Mouse (Mus musculus): Measurements from ENCODE around the gene BC051142. TPM values are rescaled to one million over a fixed set of nuclear protein-coding genes. Genes with fewer than 3 reads are reported as not detected.

Gene BC051142
- polyA plus RNA-seq, 1 experiment from 2014 or later: not detected

DNA sequence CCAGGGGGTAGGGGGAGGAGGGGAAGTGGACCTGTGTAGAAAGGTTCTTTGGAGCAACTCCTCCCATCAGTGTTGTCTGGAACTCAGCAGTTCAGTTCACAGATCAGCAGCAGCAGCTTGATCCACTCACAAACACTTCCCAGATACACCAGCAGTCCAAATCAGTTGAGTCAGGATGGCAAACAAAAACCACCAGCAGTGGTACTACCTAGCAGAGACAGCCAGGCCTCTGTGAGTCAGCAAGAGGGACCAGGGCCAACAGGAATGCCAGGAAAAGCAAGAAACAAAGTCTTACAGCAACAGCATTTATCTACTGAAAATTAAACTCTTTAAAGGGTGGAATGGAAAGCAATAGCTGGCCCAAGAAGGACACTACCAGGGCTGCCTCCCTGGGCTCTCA is 29.0 kb downstream of the BC051142 start:
- Histone ChIP-seq H3K9me3 (replicated peaks; ENCODE audit: control insufficient read depth, low read length) (no peaks in the 10 kb centered on the region), H3K4me3 (ENCODE audit: low read depth, low read length) (no peak overlapping the region), H3K9ac (ENCODE audit: low read depth, low read length) (no peak overlapping the region), H3K4me1 (ENCODE audit: control insufficient read depth, insufficient read depth, low read length) (no peaks in the 10 kb centered on the region), H3K4me2 (no peak overlapping the region), H3K27me3 (ENCODE audit: control insufficient read depth, insufficient read depth, low read length) (no peaks in the 10 kb centered on the region), H3K27ac (ENCODE audit: low read depth, low read length) (no peak overlapping the region), H3K36me3 (ENCODE audit: control insufficient read depth, insufficient read depth, low read length) (no peaks in the 10 kb centered on the region)
- ATAC-seq (replicated peaks; ENCODE audit: insufficient number of reproducible peaks, low FRiP score, low TSS enrichment): no peak

DNA sequence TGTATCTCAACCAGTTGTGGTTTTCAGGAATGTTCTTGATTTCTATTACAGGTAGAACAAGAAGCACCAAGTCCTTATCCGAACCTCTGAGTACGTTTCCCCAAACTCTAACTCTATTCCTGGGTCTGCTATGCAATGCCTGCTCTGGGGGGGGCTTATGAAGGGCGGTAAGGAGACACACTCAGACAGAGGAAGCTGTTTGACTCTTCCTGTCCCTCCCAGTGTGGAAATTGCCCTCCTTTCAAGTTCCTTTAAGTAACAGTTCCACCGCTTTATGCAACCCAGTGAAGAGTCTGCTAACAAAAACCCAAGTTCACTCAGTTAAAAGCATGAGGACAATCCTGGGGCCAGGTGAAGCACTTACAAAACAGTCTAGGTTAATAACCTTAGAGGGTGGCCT is 38.5 kb downstream of the BC051142 start:
- no peaks in the 10 kb centered on the region for H3K36me3 ChIP-seq (ENCODE audit: control insufficient read depth, insufficient read depth, low read length)
- ATAC-seq (replicated peaks; ENCODE audit: insufficient number of reproducible peaks, low FRiP score, low TSS enrichment): no peak
- H3K27me3 ChIP-seq (ENCODE audit: control insufficient read depth, insufficient read depth, low read length): no peaks in the 10 kb centered on the region
- H3K4me2 ChIP-seq: no peak overlapping the region
- WGBS (ENCODE audit: insufficient replicate concordance): 56% methylated on average over 4 of the region's 4 CpGs
- H3K9ac ChIP-seq (ENCODE audit: low read depth, low read length): no peak overlapping the region
- no peak overlapping the region for H3K27ac ChIP-seq (ENCODE audit: low read depth, low read length)
- no peak overlapping the region for H3K4me3 ChIP-seq (ENCODE audit: low read depth, low read length)
- no peaks in the 10 kb centered on the region for H3K4me1 ChIP-seq (ENCODE audit: control insufficient read depth, insufficient read depth, low read length)
- H3K9me3 ChIP-seq (replicated peaks; ENCODE audit: control insufficient read depth, low read length): no peaks in the 10 kb centered on the region

DNA sequence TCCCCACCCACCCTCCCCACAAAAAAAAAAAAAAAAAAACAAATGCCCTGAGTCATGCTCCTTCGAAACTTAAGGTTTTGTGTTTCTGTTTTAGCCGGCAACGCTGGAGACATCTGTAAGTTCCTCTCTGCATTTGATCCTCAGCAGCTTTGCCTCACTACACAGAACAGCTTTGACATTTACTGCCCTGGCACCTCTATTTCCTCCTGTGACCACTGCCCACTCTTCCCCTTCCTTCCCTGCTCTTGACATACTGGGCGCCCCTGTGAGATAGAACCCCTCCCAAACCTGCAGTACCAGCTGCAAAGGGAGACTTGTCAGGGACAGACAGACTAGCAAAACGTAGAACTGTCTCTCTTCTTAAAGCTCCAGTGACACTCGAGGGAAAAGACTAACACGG is 39.0 kb downstream of the BC051142 start:
- Histone ChIP-seq H3K27ac (ENCODE audit: low read depth, low read length) (no peak overlapping the region), H3K4me2 (no peak overlapping the region), H3K4me3 (ENCODE audit: low read depth, low read length) (no peak overlapping the region), H3K4me1 (ENCODE audit: control insufficient read depth, insufficient read depth, low read length) (no peaks in the 10 kb centered on the region), H3K9me3 (replicated peaks; ENCODE audit: control insufficient read depth, low read length) (no peaks in the 10 kb centered on the region), H3K9ac (ENCODE audit: low read depth, low read length) (no peak overlapping the region), H3K27me3 (ENCODE audit: control insufficient read depth, insufficient read depth, low read length) (no peaks in the 10 kb centered on the region), H3K36me3 (ENCODE audit: control insufficient read depth, insufficient read depth, low read length) (no peaks in the 10 kb centered on the region)
- ATAC-seq (replicated peaks; ENCODE audit: insufficient number of reproducible peaks, low FRiP score, low TSS enrichment): no peak
- WGBS (ENCODE audit: insufficient replicate concordance): 58% methylated on average over 7 of the region's 7 CpGs

DNA sequence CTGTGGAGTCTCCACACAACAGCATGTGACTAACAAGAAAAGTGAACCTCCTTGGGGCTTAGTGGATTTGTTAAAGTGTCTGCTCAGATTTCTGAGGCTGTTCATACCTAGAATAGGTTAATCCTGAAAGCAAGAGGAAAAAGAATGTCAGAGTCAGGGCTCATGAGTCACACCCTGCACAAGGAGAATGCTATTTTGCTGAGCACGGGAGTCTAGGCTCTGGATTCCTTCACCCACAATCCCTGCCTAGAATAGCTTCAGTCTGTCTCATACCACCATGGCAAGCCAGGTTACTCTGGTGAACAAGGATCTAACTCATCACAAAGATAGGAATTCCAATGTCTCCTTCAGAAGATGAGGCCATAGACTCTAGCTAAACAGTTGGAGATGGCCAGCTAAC is 40.0 kb downstream of the BC051142 start:
- Histone ChIP-seq H3K4me2 (no peak overlapping the region), H3K9ac (ENCODE audit: low read depth, low read length) (no peak overlapping the region), H3K4me3 (ENCODE audit: low read depth, low read length) (no peak overlapping the region), H3K27me3 (ENCODE audit: control insufficient read depth, insufficient read depth, low read length) (no peaks in the 10 kb centered on the region), H3K9me3 (replicated peaks; ENCODE audit: control insufficient read depth, low read length) (no peaks in the 10 kb centered on the region), H3K27ac (ENCODE audit: low read depth, low read length) (no peak overlapping the region), H3K4me1 (ENCODE audit: control insufficient read depth, insufficient read depth, low read length) (no peaks in the 10 kb centered on the region), H3K36me3 (ENCODE audit: control insufficient read depth, insufficient read depth, low read length) (no peaks in the 10 kb centered on the region)
- 35% methylated on average over 1 of the region's 1 CpGs for WGBS (ENCODE audit: insufficient replicate concordance)
- no peak for ATAC-seq (replicated peaks; ENCODE audit: insufficient number of reproducible peaks, low FRiP score, low TSS enrichment)

DNA sequence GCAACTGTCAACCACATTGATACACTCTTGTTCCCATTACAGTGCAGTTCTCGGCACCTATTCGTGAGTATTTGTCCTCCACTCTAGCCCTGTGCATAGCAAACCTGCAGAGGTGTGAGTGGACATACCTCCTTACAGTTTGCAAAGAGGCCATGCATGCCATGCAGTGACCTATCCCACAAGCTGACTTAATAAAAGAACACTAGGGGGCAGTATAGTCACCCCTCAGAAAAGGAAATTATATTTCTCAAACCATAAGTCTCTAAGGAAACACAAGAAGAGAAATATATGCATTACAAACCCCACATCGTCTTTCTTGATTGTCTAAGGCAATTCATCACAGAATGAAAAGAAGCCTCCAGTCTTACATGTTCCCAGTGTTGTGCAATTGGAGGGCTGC is 41.2 kb downstream of the BC051142 start:
- no peaks in the 10 kb centered on the region for H3K9me3 ChIP-seq (replicated peaks; ENCODE audit: control insufficient read depth, low read length)
- H3K27me3 ChIP-seq (ENCODE audit: control insufficient read depth, insufficient read depth, low read length): no peaks in the 10 kb centered on the region
- H3K4me2 ChIP-seq: no peak overlapping the region
- ATAC-seq (replicated peaks; ENCODE audit: insufficient number of reproducible peaks, low FRiP score, low TSS enrichment): no peak
- no peak overlapping the region for H3K27ac ChIP-seq (ENCODE audit: low read depth, low read length)
- no peak overlapping the region for H3K9ac ChIP-seq (ENCODE audit: low read depth, low read length)
- H3K36me3 ChIP-seq (ENCODE audit: control insufficient read depth, insufficient read depth, low read length): no peaks in the 10 kb centered on the region
- no peak overlapping the region for H3K4me3 ChIP-seq (ENCODE audit: low read depth, low read length)
- WGBS (ENCODE audit: insufficient replicate concordance): 41% methylated on average over 3 of the region's 3 CpGs
- no peaks in the 10 kb centered on the region for H3K4me1 ChIP-seq (ENCODE audit: control insufficient read depth, insufficient read depth, low read length)

DNA sequence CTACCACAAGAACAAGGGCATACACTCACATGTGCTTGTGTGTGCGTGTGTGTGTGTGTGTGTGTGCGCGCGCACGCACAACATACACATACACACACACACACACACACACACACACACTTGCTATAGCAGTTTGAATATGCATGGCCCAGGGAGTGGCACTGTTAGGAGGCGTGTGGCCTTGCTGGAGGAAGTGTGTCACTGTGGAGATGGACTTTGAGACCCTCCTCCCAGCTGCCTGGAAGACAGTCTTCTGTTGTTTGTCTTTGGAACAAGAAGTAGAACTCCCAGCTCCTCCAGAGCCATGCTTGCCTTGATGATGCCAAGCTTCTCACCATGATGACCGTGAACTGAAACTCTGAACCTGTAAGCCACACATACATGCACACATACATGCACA is 43.4 kb downstream of the BC051142 start:
- WGBS (ENCODE audit: insufficient replicate concordance): 81% methylated on average over 7 of the region's 7 CpGs
- no peaks in the 10 kb centered on the region for H3K4me1 ChIP-seq (ENCODE audit: control insufficient read depth, insufficient read depth, low read length)
- no peak overlapping the region for H3K4me2 ChIP-seq
- ATAC-seq (replicated peaks; ENCODE audit: insufficient number of reproducible peaks, low FRiP score, low TSS enrichment): no peak
- H3K9me3 ChIP-seq (replicated peaks; ENCODE audit: control insufficient read depth, low read length): no peaks in the 10 kb centered on the region
- no peaks in the 10 kb centered on the region for H3K36me3 ChIP-seq (ENCODE audit: control insufficient read depth, insufficient read depth, low read length)
- no peaks in the 10 kb centered on the region for H3K27me3 ChIP-seq (ENCODE audit: control insufficient read depth, insufficient read depth, low read length)
- H3K27ac ChIP-seq (ENCODE audit: low read depth, low read length): no peak overlapping the region
- H3K9ac ChIP-seq (ENCODE audit: low read depth, low read length): no peak overlapping the region
- H3K4me3 ChIP-seq (ENCODE audit: low read depth, low read length): no peak overlapping the region

GRCm38 (mm10) chr17:34448473-34449041 is 49.9 kb downstream of the BC051142 start:
- Histone ChIP-seq H3K4me1 (ENCODE audit: control insufficient read depth, insufficient read depth, low read length) (0 out of 2 replicates have a peak, but pooled peaks cover 3% of the 10 kb centered on the region), H3K4me2 (no peak overlapping the region; the same call in 1 of the 2 replicates), H3K27ac (ENCODE audit: low read depth, low read length) (no peak overlapping the region), H3K9me3 (replicated peaks; ENCODE audit: control insufficient read depth, low read length) (no peaks in the 10 kb centered on the region), H3K27me3 (ENCODE audit: control insufficient read depth, insufficient read depth, low read length) (no peaks in the 10 kb centered on the region), H3K36me3 (ENCODE audit: control insufficient read depth, insufficient read depth, low read length) (no peaks in the 10 kb centered on the region), H3K4me3 (ENCODE audit: low read depth, low read length) (no peak overlapping the region), H3K9ac (ENCODE audit: low read depth, low read length) (no peak overlapping the region)
- ATAC-seq (replicated peaks; ENCODE audit: insufficient number of reproducible peaks, low FRiP score, low TSS enrichment): no peak
- 26% methylated on average over 6 of the region's 6 CpGs for WGBS (ENCODE audit: insufficient replicate concordance)

DNA sequence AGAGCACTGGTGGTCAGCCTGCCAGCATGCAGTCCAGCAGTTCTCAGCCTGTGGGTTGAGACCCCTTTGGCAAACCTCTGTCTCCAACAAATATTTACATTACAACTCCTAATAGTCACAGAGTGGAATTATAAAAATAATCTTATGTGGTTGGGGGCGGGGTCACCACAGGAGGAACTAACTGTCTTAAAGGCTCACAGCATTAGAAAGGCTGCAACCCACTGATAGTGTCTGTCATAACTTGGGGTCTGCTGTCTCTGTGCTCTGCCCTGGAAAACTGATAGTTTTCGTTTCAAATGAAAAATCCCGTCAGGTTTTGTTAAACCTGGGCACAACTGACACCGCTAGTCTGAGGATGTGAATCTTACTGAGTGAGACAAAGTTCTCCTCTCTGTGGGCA is 59.0 kb downstream of the BC051142 start:
- no peaks in the 10 kb centered on the region for H3K4me1 ChIP-seq (ENCODE audit: control insufficient read depth, insufficient read depth, low read length)
- 68% methylated on average over 4 of the region's 4 CpGs for WGBS (ENCODE audit: insufficient replicate concordance)
- no peaks in the 10 kb centered on the region for H3K9me3 ChIP-seq (replicated peaks; ENCODE audit: control insufficient read depth, low read length)
- H3K27me3 ChIP-seq (ENCODE audit: control insufficient read depth, insufficient read depth, low read length): no peaks in the 10 kb centered on the region
- H3K4me3 ChIP-seq (ENCODE audit: low read depth, low read length): no peak overlapping the region
- H3K4me2 ChIP-seq: no peak overlapping the region
- no peaks in the 10 kb centered on the region for H3K36me3 ChIP-seq (ENCODE audit: control insufficient read depth, insufficient read depth, low read length)
- H3K27ac ChIP-seq (ENCODE audit: low read depth, low read length): no peak overlapping the region
- no peak for ATAC-seq (replicated peaks; ENCODE audit: insufficient number of reproducible peaks, low FRiP score, low TSS enrichment)
- H3K9ac ChIP-seq (ENCODE audit: low read depth, low read length): no peak overlapping the region

GRCm38 (mm10) chr17:34459255-34459654 is 60.6 kb downstream of the BC051142 start:
- no peak overlapping the region for H3K4me2 ChIP-seq
- no peaks in the 10 kb centered on the region for H3K36me3 ChIP-seq (ENCODE audit: control insufficient read depth, insufficient read depth, low read length)
- no peak overlapping the region for H3K4me3 ChIP-seq (ENCODE audit: low read depth, low read length)
- H3K9me3 ChIP-seq (replicated peaks; ENCODE audit: control insufficient read depth, low read length): no peaks in the 10 kb centered on the region
- 72% methylated on average over 3 of the region's 3 CpGs for WGBS (ENCODE audit: insufficient replicate concordance)
- no peak overlapping the region for H3K9ac ChIP-seq (ENCODE audit: low read depth, low read length)
- ATAC-seq (replicated peaks; ENCODE audit: insufficient number of reproducible peaks, low FRiP score, low TSS enrichment): no peak
- H3K27ac ChIP-seq (ENCODE audit: low read depth, low read length): no peak overlapping the region
- no peaks in the 10 kb centered on the region for H3K4me1 ChIP-seq (ENCODE audit: control insufficient read depth, insufficient read depth, low read length)
- no peaks in the 10 kb centered on the region for H3K27me3 ChIP-seq (ENCODE audit: control insufficient read depth, insufficient read depth, low read length)

All from heart, embryonic 11.5 days (tissue).